Mouse (Mus musculus): Measurements from ENCODE around the gene Cacna1a. TPM values are rescaled to one million over a fixed set of nuclear protein-coding genes. Genes with fewer than 3 reads are reported as not detected.

Gene Cacna1a
- polyA plus RNA-seq, 1 experiment from 2014 or later = 15.0 TPM

- peaks cover 61% of the 10 kb centered on the region for H3K4me1 ChIP-seq
- peak overlapping the region; percentile 37; the same call in 1 of the 2 replicates for H3K9ac ChIP-seq (replicated peaks)
- H3K27me3 ChIP-seq = peaks cover 6% of the 10 kb centered on the region; the same call in 1 of the 2 replicates
- H3K9me3 ChIP-seq = no peaks in the 10 kb centered on the region
- no peaks in the 10 kb centered on the region for H3K36me3 ChIP-seq
- H3K27ac ChIP-seq (replicated peaks) = peak overlapping the region; percentile 69
- peak overlapping the region; percentile 71 for H3K4me3 ChIP-seq
- no peak for ATAC-seq (ENCODE audit: low FRiP score, low read depth)
- peak overlapping the region; percentile 96 for H3K4me2 ChIP-seq (replicated peaks)
- 2% methylated on average over 33 of the region's 33 CpGs for WGBS
These were observed 271.9 kb downstream of the Cacna1a start for GRCm38 (mm10) chr8:84659936-84660818.

GRCm38 (mm10) chr8:84660819-84661457, 272.7 kb downstream of the Cacna1a start:
- H3K36me3 ChIP-seq = no peaks in the 10 kb centered on the region
- no peak for ATAC-seq (ENCODE audit: low FRiP score, low read depth)
- H3K4me2 ChIP-seq (replicated peaks) = peak overlapping the region; percentile 96
- no peaks in the 10 kb centered on the region for H3K9me3 ChIP-seq
- H3K4me3 ChIP-seq = peak overlapping the region; percentile 71
- 2% methylated on average over 20 of the region's 20 CpGs for WGBS
- peaks cover 59% of the 10 kb centered on the region for H3K4me1 ChIP-seq
- peak overlapping the region; percentile 83 for H3K9ac ChIP-seq (replicated peaks)
- H3K27ac ChIP-seq (replicated peaks) = peak overlapping the region; percentile 83
- H3K27me3 ChIP-seq = peaks cover 6% of the 10 kb centered on the region; the same call in 1 of the 2 replicates

GRCm38 (mm10) chr8:84661458-84661871, 273.2 kb downstream of the Cacna1a start:
- peaks cover 58% of the 10 kb centered on the region for H3K4me1 ChIP-seq
- H3K27me3 ChIP-seq = peaks cover 6% of the 10 kb centered on the region; the same call in 1 of the 2 replicates
- H3K4me3 ChIP-seq = peak overlapping the region; percentile 71
- H3K27ac ChIP-seq (replicated peaks) = peak overlapping the region; percentile 83
- under 1% methylated on average over 24 of the region's 24 CpGs for WGBS
- peak overlapping the region; percentile 96 for H3K4me2 ChIP-seq (replicated peaks)
- no peaks in the 10 kb centered on the region for H3K36me3 ChIP-seq
- H3K9me3 ChIP-seq = no peaks in the 10 kb centered on the region
- no peak for ATAC-seq (ENCODE audit: low FRiP score, low read depth)
- H3K9ac ChIP-seq (replicated peaks) = peak overlapping the region; percentile 83

- ATAC-seq (ENCODE audit: low FRiP score, low read depth) = peak; percentile 4; the same call in 1 of the 2 replicates
- Histone ChIP-seq H3K9ac (replicated peaks) (peak overlapping the region; percentile 83), H3K9me3 (no peaks in the 10 kb centered on the region), H3K4me2 (replicated peaks) (peak overlapping the region; percentile 96), H3K4me3 (peak overlapping the region; percentile 71), H3K27ac (replicated peaks) (peak overlapping the region; percentile 83), H3K36me3 (no peaks in the 10 kb centered on the region), H3K27me3 (peaks cover 6% of the 10 kb centered on the region; the same call in 1 of the 2 replicates), H3K4me1 (peaks cover 52% of the 10 kb centered on the region)
- under 1% methylated on average over 61 of the region's 61 CpGs for WGBS
These were observed 273.8 kb downstream of the Cacna1a start for GRCm38 (mm10) chr8:84661961-84662571.

- Histone ChIP-seq H3K36me3 (no peaks in the 10 kb centered on the region), H3K27ac (replicated peaks) (peak within 1 kb of the TSS; percentile 93), H3K9me3 (no peaks in the 10 kb centered on the region), H3K4me2 (replicated peaks) (peak within 1 kb of the TSS; percentile 96), H3K4me1 (peaks cover 49% of the 10 kb centered on the region), H3K9ac (replicated peaks) (peak within 1 kb of the TSS; percentile 83), H3K4me3 (peak within 1 kb of the TSS; percentile 71), H3K27me3 (peaks cover 5% of the 10 kb centered on the region; the same call in 1 of the 2 replicates)
- ATAC-seq (ENCODE audit: low FRiP score, low read depth) = peak; percentile 73
- WGBS = under 1% methylated on average over 27 of the region's 27 CpGs
These were observed 274.4 kb downstream of the Cacna1a start, which contains the start of gene Ier2 for GRCm38 (mm10) chr8:84662581-84663065. Gene Ier2 (minus strand): TSS chr8:84662852.

- Histone ChIP-seq H3K27ac (replicated peaks) (peak overlapping the region; percentile 93), H3K27me3 (no peaks in the 10 kb centered on the region), H3K4me2 (replicated peaks) (peak overlapping the region; percentile 96), H3K4me1 (peaks cover 47% of the 10 kb centered on the region), H3K9me3 (no peaks in the 10 kb centered on the region), H3K9ac (replicated peaks) (peak overlapping the region; percentile 70), H3K4me3 (peak overlapping the region; percentile 71), H3K36me3 (peaks cover 8% of the 10 kb centered on the region; the same call in 1 of the 2 replicates)
- WGBS = 3% methylated on average over 43 of the region's 43 CpGs
- ATAC-seq (ENCODE audit: low FRiP score, low read depth) = peak; percentile 88
These were observed 275.5 kb downstream of the Cacna1a start for GRCm38 (mm10) chr8:84663483-84664327.

- peak; percentile 50 for ATAC-seq (ENCODE audit: low FRiP score, low read depth)
- Histone ChIP-seq H3K36me3 (peaks cover 10% of the 10 kb centered on the region; the same call in 1 of the 2 replicates), H3K9ac (replicated peaks) (peak overlapping the region; percentile 70), H3K27ac (replicated peaks) (peak overlapping the region; percentile 93), H3K4me2 (replicated peaks) (peak overlapping the region; percentile 96), H3K4me1 (peaks cover 43% of the 10 kb centered on the region), H3K27me3 (no peaks in the 10 kb centered on the region), H3K9me3 (no peaks in the 10 kb centered on the region), H3K4me3 (peak overlapping the region; percentile 71)
- under 1% methylated on average over 29 of the region's 29 CpGs for WGBS
These were observed 276.5 kb downstream of the Cacna1a start for GRCm38 (mm10) chr8:84664566-84665384.

- WGBS = 3% methylated on average over 14 of the region's 14 CpGs
- Histone ChIP-seq H3K4me2 (replicated peaks) (peak overlapping the region; percentile 96), H3K9ac (replicated peaks) (peak overlapping the region; percentile 70), H3K4me1 (peaks cover 37% of the 10 kb centered on the region), H3K4me3 (peak overlapping the region; percentile 71), H3K27me3 (no peaks in the 10 kb centered on the region), H3K9me3 (no peaks in the 10 kb centered on the region), H3K36me3 (peaks cover 16% of the 10 kb centered on the region; the same call in 1 of the 2 replicates), H3K27ac (replicated peaks) (peak overlapping the region; percentile 93)
- peak; percentile 10; the same call in 1 of the 2 replicates for ATAC-seq (ENCODE audit: low FRiP score, low read depth)
These were observed 277.2 kb downstream of the Cacna1a start for GRCm38 (mm10) chr8:84665385-84665893.

- Histone ChIP-seq H3K9ac (replicated peaks) (no peak overlapping the region), H3K9me3 (no peaks in the 10 kb centered on the region), H3K27ac (replicated peaks) (no peak overlapping the region), H3K4me1 (peaks cover 16% of the 10 kb centered on the region), H3K4me2 (replicated peaks) (no peak overlapping the region), H3K36me3 (peaks cover 39% of the 10 kb centered on the region), H3K4me3 (no peak overlapping the region), H3K27me3 (no peaks in the 10 kb centered on the region)
- 69% methylated on average over 1 of the region's 1 CpGs for WGBS
- ATAC-seq (ENCODE audit: low FRiP score, low read depth) = no peak
These were observed 279.8 kb downstream of the Cacna1a start for GRCm38 (mm10) chr8:84668081-84668480.
